ENCODE assay signal across 12 mouse cellular contexts in genomic region chr13:37506701-37507100, GRCm38 (mm10).
A peak's percentile ranks its signal among the peaks of the same experiment; 100 is the strongest.
DNase-seq lines count a peak whose midpoint lies in the region; ATAC-seq and TF ChIP-seq lines count a peak whose summit lies in the region.
"Had no signal": no experiment of that assay in that cellular context is flagged by ENCODE, and none has a peak within 500 bp of the region (broad histone marks: within the 10 kb centered on the region; RNA-seq: fewer than 3 reads in every experiment).

No protein-coding gene starts in this region.

- intact Hi-C loops in heart, postnatal 36 days (cut with DNase I) = no loop called here

- no peak for ATAC-seq in heart, postnatal 0 days (ENCODE audit: insufficient read depth, low read depth)
- ATAC-seq in lung, embryonic 16.5 days (ENCODE audit: low read depth) = no peak
- ATAC-seq in liver, postnatal 0 days = no peak
- ATAC-seq in forebrain, embryonic 12.5 days (ENCODE audit: low FRiP score) = no peak

- H3K27ac ChIP-seq in heart, postnatal 0 days (ENCODE audit: low read depth) = peak overlapping the region; percentile 82
- peak overlapping the region; percentile 96 for H3K27ac ChIP-seq in lung, embryonic 16.5 days (ENCODE audit: low read length)
- H3K27ac ChIP-seq in liver, postnatal 0 days (ENCODE audit: low read depth) = peak overlapping the region; percentile 59
- no peak overlapping the region for H3K27ac ChIP-seq in forebrain, embryonic 12.5 days
- H3K27ac ChIP-seq: hindbrain, embryonic 14.5 days had no signal

- H3K4me3 ChIP-seq in heart, postnatal 0 days (ENCODE audit: low read depth, low read length) = no peak overlapping the region
- H3K4me3 ChIP-seq in lung, embryonic 16.5 days (ENCODE audit: low read length) = no peak overlapping the region
- no peak overlapping the region for H3K4me3 ChIP-seq in liver, postnatal 0 days (ENCODE audit: low read depth, low read length)
- H3K4me3 ChIP-seq in forebrain, embryonic 12.5 days (replicated peaks) = no peak overlapping the region
- H3K4me3 ChIP-seq: erythroblast, embryonic 14.5 days; layer of hippocampus, adult 2 months had no signal

- no peak overlapping the region for H3K9ac ChIP-seq in heart, postnatal 0 days (replicated peaks; ENCODE audit: low read depth, low read length)
- H3K9ac ChIP-seq in lung, embryonic 16.5 days (ENCODE audit: low read length) = no peak overlapping the region; the same call in 1 of the 2 replicates
- no peak overlapping the region for H3K9ac ChIP-seq in liver, postnatal 0 days (replicated peaks)
- no peak overlapping the region for H3K9ac ChIP-seq in forebrain, embryonic 12.5 days
- H3K9ac ChIP-seq: hindbrain, embryonic 14.5 days had no signal

- H3K27me3 ChIP-seq in heart, postnatal 0 days (ENCODE audit: control insufficient read depth, insufficient read depth, low read length) = no peaks in the 10 kb centered on the region
- no peaks in the 10 kb centered on the region for H3K27me3 ChIP-seq in lung, embryonic 16.5 days (ENCODE audit: control insufficient read depth, insufficient read depth, low read depth, low read length)
- H3K27me3 ChIP-seq in liver, postnatal 0 days (ENCODE audit: insufficient read depth, low read length) = no peaks in the 10 kb centered on the region
- H3K27me3 ChIP-seq in forebrain, embryonic 12.5 days = 0 out of 2 replicates have a peak, but pooled peaks cover 3% of the 10 kb centered on the region

- H3K36me3 ChIP-seq in heart, postnatal 0 days (replicated peaks; ENCODE audit: control insufficient read depth, insufficient read depth, low read length) = no peaks in the 10 kb centered on the region
- no peaks in the 10 kb centered on the region for H3K36me3 ChIP-seq in lung, embryonic 16.5 days (ENCODE audit: control insufficient read depth, insufficient read depth, low read length)
- no peaks in the 10 kb centered on the region for H3K36me3 ChIP-seq in liver, postnatal 0 days (replicated peaks; ENCODE audit: insufficient read depth, low read length)
- H3K36me3 ChIP-seq in forebrain, embryonic 12.5 days (replicated peaks) = no peaks in the 10 kb centered on the region

- DNase-seq in adrenal gland, adult (ENCODE audit: inconsistent age in 2 of 2, low spot score in 1 of 2) = peak; percentile 63 to 90
- DNase-seq in adrenal gland, adult 18-20 months (ENCODE audit: low spot score in 2 of 2) = no peak
- no peak for DNase-seq in heart, postnatal 0 days (ENCODE audit: low spot score)
- no peak for DNase-seq in heart, postnatal 36 days
- DNase-seq in lung, postnatal 14 days = no peak
- no peak for DNase-seq in liver, postnatal 0 days
- DNase-seq: left cerebral cortex, postnatal 4 days had no signal

- peaks cover 42% of the 10 kb centered on the region for H3K4me1 ChIP-seq in heart, postnatal 0 days (ENCODE audit: control insufficient read depth, insufficient read depth)
- H3K4me1 ChIP-seq in lung, embryonic 16.5 days (replicated peaks; ENCODE audit: control insufficient read depth, insufficient read depth, low read length) = peaks cover 48% of the 10 kb centered on the region
- peaks cover 46% of the 10 kb centered on the region for H3K4me1 ChIP-seq in liver, postnatal 0 days (ENCODE audit: insufficient read depth)
- peaks cover 20% of the 10 kb centered on the region for H3K4me1 ChIP-seq in forebrain, embryonic 12.5 days

- no peak for TF ChIP-seq EP300 in heart, postnatal 0 days (IDR thresholded peaks at IDR 0.05; ENCODE audit: low read depth)
- no peak for TF ChIP-seq EP300 in liver, postnatal 0 days (IDR thresholded peaks at IDR 0.05; ENCODE audit: low read depth)

- H3K4me2 ChIP-seq in heart, postnatal 0 days (ENCODE audit: low read depth, low read length) = no peak overlapping the region
- H3K4me2 ChIP-seq in lung, embryonic 16.5 days (ENCODE audit: low read depth, low read length) = no peak overlapping the region
- H3K4me2 ChIP-seq in liver, postnatal 0 days (ENCODE audit: low read depth, low read length) = no peak overlapping the region
- no peak overlapping the region for H3K4me2 ChIP-seq in forebrain, embryonic 12.5 days
- H3K4me2 ChIP-seq: hindbrain, embryonic 14.5 days had no signal

- 66% methylated on average over 8 of the region's 8 CpGs for WGBS in heart, postnatal 0 days
- WGBS in lung, embryonic 16.5 days = 55% methylated on average over 8 of the region's 8 CpGs
- 70% methylated on average over 8 of the region's 8 CpGs for WGBS in liver, postnatal 0 days (ENCODE audit: insufficient replicate concordance)
- 76% methylated on average over 8 of the region's 8 CpGs for WGBS in forebrain, embryonic 12.5 days

- TF ChIP-seq CTCF in heart, postnatal 0 days (IDR thresholded peaks at IDR 0.05; ENCODE audit: low read depth) = no peak
- no peak for TF ChIP-seq CTCF in liver, postnatal 0 days (IDR thresholded peaks at IDR 0.05; ENCODE audit: low read depth)

- H3K9me3 ChIP-seq in heart, postnatal 0 days (replicated peaks; ENCODE audit: control insufficient read depth, low read length) = no peaks in the 10 kb centered on the region
- H3K9me3 ChIP-seq in lung, embryonic 16.5 days (ENCODE audit: control insufficient read depth, low read length) = no peaks in the 10 kb centered on the region
- no peaks in the 10 kb centered on the region for H3K9me3 ChIP-seq in liver, postnatal 0 days (ENCODE audit: low read length)
- H3K9me3 ChIP-seq in forebrain, embryonic 12.5 days = no peaks in the 10 kb centered on the region

Comparison
In these comparisons a context has a peak if more than half of its experiments do, and no peak if none do; other contexts are left out.
1. DNase-seq: peak in adrenal gland, adult (2 of 2); none in adrenal gland, adult 18-20 months (0 of 2), heart, postnatal 0 days (single experiment), heart, postnatal 36 days (0 of 2), lung, postnatal 14 days (single experiment) and liver, postnatal 0 days (single experiment).